Mouse (Mus musculus) thymus, adult 2 months (tissue): Measurements from ENCODE around the gene Ift80.

Experiments used
- CTCF ChIP-seq: fragments of 200-500 bp; IDR thresholded peaks from 2 replicates; pipeline ENCODE4 v1.5.1; 2012; ENCODE audit warnings: mild to moderate bottlenecking, control low read depth, low read length, moderate library complexity, borderline replicate concordance; ENCODE audit not compliant: control insufficient read depth, poor library complexity, insufficient read depth; ENCODE audit errors: extremely low read depth
- POLR2A ChIP-seq: fragments of 200-500 bp; IDR thresholded peaks from 2 replicates; pipeline ENCODE4 v1.6.1; 2012; ENCODE audit warnings: mild to moderate bottlenecking, low read length, control low read depth, moderate library complexity; ENCODE audit not compliant: control insufficient read depth, poor library complexity, insufficient read depth; ENCODE audit errors: extremely low read depth

DNA sequence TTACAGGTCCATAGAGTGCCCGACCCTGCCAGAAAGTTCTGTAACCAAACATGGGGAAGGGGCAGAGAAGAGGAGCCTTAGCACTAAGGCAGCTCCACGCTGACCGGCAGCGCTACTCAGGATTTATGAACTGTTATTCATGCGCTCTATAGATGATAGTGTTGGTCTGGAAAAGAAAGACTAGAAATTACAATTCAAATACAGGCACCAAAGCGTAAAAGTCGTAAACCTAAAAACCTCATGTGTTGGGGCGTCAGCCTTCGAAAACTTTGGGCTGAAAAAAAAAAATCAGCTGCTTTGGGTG is 41.0 kb upstream of the Ift80 start:
- TF ChIP-seq CTCF: no peak
- no peak for TF ChIP-seq POLR2A
